Mouse (Mus musculus) myocyte (in vitro differentiated cells): ENCODE measurements around the gene Ift140.

Experiments
- E2F4 ChIP-seq: IDR thresholded peaks from one replicate; pipeline ENCODE4 v1.6.1; 2011; ENCODE audit warnings: mild to moderate bottlenecking, control low read depth, moderate library complexity; ENCODE audit not compliant: insufficient read depth
- MYOD1 ChIP-seq, 3 experiments: IDR thresholded peaks; one replicate each; pipeline ENCODE4 v1.6.1; 2011; ENCODE audit warnings: control low read depth in 2 of 3, low read depth in 2 of 3, mild to moderate bottlenecking in 2 of 3, moderate library complexity in 1 of 3; ENCODE audit not compliant: insufficient read length in 2 of 3, control insufficient read depth in 1 of 3
- POLR2A ChIP-seq: IDR thresholded peaks from one replicate; pipeline ENCODE4 v1.6.1; 2011; ENCODE audit warnings: low read depth, mild to moderate bottlenecking, control low read depth, moderate library complexity; ENCODE audit not compliant: insufficient read length
- TCF12 ChIP-seq: IDR thresholded peaks from one replicate; pipeline ENCODE4 v1.6.1; 2011; ENCODE audit warnings: mild to moderate bottlenecking, control low read depth; ENCODE audit not compliant: poor library complexity, insufficient read depth, severe bottlenecking
- TCF3 ChIP-seq: IDR thresholded peaks from one replicate; pipeline ENCODE4 v1.6.1; 2011; ENCODE audit warnings: low read depth, control low read depth; ENCODE audit not compliant: insufficient read length
- USF1 ChIP-seq: IDR thresholded peaks from one replicate; pipeline ENCODE4 v1.6.1; 2011; ENCODE audit warnings: low read depth, mild to moderate bottlenecking, control low read depth, moderate library complexity

DNA sequence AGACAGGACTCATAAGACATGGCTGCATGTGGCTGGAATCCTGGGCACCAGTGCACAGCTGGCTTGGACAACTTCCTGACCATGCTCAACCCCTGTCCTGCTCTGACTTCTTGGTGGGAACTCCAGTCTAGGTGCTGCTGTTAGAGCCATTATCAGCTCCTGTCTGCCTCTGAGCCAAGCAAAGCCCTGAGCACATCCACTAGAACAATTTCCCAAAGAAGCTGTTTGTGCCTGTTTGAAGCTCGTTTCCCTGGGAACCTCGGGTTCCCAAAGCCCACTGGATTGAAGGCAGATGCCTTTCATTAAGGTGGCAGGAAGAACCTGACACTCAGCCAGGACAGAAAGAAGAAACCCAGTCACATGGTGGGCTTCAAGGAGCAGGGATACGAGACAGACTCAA is 104.5 kb downstream of the Ift140 start, which contains the start of gene Ptx4:
- no peak for TF ChIP-seq POLR2A
- no peak for TF ChIP-seq USF1
- no peak for TF ChIP-seq MYOD1 (IDR thresholded peaks at IDR 0.05; ENCODE audit: control insufficient read depth in 1 of 3, insufficient read length in 2 of 3, low read depth in 2 of 3)
- no peak for TF ChIP-seq E2F4
- TF ChIP-seq TCF12 = no peak
- no peak for TF ChIP-seq TCF3
